Mouse (Mus musculus): ENCODE results near the gene Glt1d1. TPM values are rescaled to one million over a fixed set of nuclear protein-coding genes. Genes with fewer than 3 reads are reported as not detected.

Glt1d1 gene
- polyA plus RNA-seq, 1 experiment from 2014 or later = 1.4 TPM

DNA sequence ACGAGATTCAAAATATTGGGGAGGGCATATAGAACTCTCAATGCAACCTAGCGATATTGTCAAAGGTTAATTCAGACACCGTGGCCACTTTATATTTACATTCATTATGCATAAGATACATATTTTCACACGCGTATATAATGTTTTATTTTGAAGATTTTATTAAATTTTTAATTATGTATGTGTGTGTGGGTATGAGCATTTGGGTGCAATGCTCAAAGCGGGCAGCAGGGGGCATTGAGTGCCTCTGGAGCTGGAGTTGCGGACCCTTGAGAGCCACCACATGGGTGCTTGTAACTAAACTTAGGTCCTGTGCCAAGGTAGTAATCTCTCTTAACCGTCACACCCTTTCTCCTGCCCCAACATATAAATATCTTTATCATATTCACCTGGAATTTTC lies 41.9 kb downstream of the Glt1d1 start:
- no peak for ATAC-seq (ENCODE audit: low FRiP score, low read depth)
- no peak overlapping the region for H3K9ac ChIP-seq (replicated peaks)
- 0 out of 2 replicates have a peak, but pooled peaks cover 3% of the 10 kb centered on the region for H3K4me1 ChIP-seq
- H3K4me3 ChIP-seq = no peak overlapping the region
- peaks cover 4% of the 10 kb centered on the region; the same call in 1 of the 2 replicates for H3K9me3 ChIP-seq
- 93% methylated on average over 8 of the region's 8 CpGs for WGBS
- H3K27ac ChIP-seq (replicated peaks) = no peak overlapping the region
- H3K4me2 ChIP-seq (replicated peaks) = no peak overlapping the region
- no peaks in the 10 kb centered on the region for H3K27me3 ChIP-seq
- no peaks in the 10 kb centered on the region for H3K36me3 ChIP-seq

DNA sequence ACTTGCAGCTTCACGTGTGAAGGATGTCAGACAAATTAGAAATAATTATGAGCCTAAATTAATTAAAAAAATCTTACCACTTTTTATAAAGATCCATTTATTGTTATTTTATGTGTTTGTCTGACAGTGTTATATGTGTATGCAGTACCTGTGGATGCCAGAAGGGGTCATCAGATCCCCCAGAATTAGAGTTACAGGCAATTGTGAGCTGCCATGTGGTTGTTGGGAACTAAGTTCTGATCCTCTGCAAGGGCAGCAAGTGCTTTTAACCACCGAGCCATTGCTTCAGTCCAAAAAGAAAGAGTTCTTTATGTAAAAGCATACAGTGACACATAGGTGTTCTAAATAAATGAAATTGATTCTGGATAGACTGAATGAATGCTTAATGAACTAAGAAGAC lies 45.5 kb downstream of the Glt1d1 start:
- 95% methylated on average over 2 of the region's 2 CpGs for WGBS
- Histone ChIP-seq H3K9me3 (peaks cover 4% of the 10 kb centered on the region; the same call in 1 of the 2 replicates), H3K27me3 (no peaks in the 10 kb centered on the region), H3K9ac (replicated peaks) (no peak overlapping the region), H3K4me1 (no peaks in the 10 kb centered on the region), H3K4me2 (replicated peaks) (no peak overlapping the region), H3K36me3 (no peaks in the 10 kb centered on the region), H3K27ac (replicated peaks) (no peak overlapping the region), H3K4me3 (no peak overlapping the region)
- no peak for ATAC-seq (ENCODE audit: low FRiP score, low read depth)

DNA sequence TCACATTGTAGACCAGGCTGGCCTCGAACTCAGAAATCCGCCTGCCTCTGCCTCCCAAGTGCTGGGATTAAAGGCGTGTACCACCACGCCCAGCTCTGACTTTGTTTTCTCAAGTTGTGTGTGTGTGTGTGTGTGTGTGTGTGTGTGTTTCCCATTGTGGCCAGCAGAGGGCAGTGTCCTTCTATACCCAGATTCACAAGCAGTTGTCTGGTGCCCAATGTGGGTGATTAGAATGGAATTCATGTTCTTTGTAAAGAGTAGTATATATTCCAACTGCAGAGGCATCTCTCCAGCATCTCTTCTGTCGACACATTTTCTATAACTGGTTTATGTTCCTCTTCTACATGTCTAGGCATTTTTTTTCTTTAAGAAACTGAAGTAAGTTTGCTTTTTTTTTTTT lies 46.4 kb downstream of the Glt1d1 start:
- ATAC-seq (ENCODE audit: low FRiP score, low read depth) = no peak
- WGBS = 93% methylated on average over 5 of the region's 5 CpGs
- no peak overlapping the region for H3K27ac ChIP-seq (replicated peaks)

DNA sequence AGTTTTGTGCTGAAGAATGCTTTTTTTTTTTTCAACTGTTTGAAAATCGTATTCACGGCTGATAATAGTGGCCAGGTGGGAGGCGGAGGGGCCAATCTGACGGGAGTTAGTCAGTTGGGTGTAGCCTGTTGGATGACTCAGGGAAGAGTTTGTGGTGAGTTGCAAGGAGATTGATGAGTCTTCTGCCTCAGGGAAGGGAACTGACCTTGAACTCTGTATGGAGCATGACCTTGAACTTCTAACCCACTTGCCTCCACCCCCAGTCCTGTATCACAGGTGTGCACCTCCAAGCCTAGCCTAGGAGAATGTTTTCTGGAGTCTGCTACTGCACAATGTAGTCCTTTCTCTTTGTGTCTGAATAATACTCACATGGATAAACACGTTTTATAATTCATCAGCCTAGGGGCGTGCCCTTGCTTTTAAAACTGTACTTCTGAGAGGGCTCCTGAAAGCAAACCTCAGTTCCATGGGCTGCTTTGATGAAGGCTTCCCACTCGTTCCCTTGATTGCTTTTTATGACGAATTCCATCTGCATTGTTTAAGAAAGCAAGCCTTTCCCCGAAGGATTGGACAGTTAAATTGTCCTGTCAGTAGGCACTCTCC lies 56.6 kb downstream of the Glt1d1 start:
- H3K9ac ChIP-seq (replicated peaks) = no peak overlapping the region
- no peaks in the 10 kb centered on the region for H3K9me3 ChIP-seq
- no peak for ATAC-seq (ENCODE audit: low FRiP score, low read depth)
- no peak overlapping the region for H3K27ac ChIP-seq (replicated peaks)
- H3K27me3 ChIP-seq = no peaks in the 10 kb centered on the region
- no peak overlapping the region for H3K4me3 ChIP-seq
- H3K4me1 ChIP-seq = no peaks in the 10 kb centered on the region
- 82% methylated on average over 9 of the region's 9 CpGs for WGBS
- no peaks in the 10 kb centered on the region for H3K36me3 ChIP-seq
- no peak overlapping the region for H3K4me2 ChIP-seq (replicated peaks)

More for the DNA sequence above, 46.4 kb downstream of the Glt1d1 start:
- Histone ChIP-seq H3K4me2 (replicated peaks) (no peak overlapping the region), H3K9me3 (peaks cover 4% of the 10 kb centered on the region; the same call in 1 of the 2 replicates), H3K9ac (replicated peaks) (no peak overlapping the region), H3K4me3 (no peak overlapping the region), H3K4me1 (no peaks in the 10 kb centered on the region), H3K36me3 (no peaks in the 10 kb centered on the region), H3K27me3 (no peaks in the 10 kb centered on the region)

DNA sequence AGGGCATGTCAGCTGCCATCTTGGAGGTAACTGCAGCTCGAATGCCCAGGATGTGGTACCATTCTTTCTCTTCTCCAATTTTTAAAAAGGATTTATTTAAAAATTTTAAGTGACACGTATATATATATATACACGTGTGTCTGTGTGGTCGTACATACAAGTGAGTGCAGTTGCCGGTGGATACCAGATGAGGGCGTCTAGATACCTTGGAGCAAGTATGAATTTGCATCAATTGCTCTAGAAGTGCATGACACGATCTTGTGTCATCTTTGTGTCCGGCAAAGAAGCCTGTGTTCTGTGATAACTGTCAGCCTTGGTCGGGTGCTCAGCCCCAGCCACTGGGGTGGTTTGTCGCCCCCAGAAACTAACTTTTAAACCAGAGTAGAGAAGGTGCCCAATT lies 59.0 kb downstream of the Glt1d1 start:
- no peak overlapping the region for H3K4me2 ChIP-seq (replicated peaks)
- no peak for ATAC-seq (ENCODE audit: low FRiP score, low read depth)
- H3K27me3 ChIP-seq = no peaks in the 10 kb centered on the region
- H3K27ac ChIP-seq (replicated peaks) = no peak overlapping the region
- H3K4me3 ChIP-seq = no peak overlapping the region
- no peaks in the 10 kb centered on the region for H3K36me3 ChIP-seq
- no peaks in the 10 kb centered on the region for H3K4me1 ChIP-seq
- no peaks in the 10 kb centered on the region for H3K9me3 ChIP-seq
- H3K9ac ChIP-seq (replicated peaks) = no peak overlapping the region
- 89% methylated on average over 10 of the region's 10 CpGs for WGBS

DNA sequence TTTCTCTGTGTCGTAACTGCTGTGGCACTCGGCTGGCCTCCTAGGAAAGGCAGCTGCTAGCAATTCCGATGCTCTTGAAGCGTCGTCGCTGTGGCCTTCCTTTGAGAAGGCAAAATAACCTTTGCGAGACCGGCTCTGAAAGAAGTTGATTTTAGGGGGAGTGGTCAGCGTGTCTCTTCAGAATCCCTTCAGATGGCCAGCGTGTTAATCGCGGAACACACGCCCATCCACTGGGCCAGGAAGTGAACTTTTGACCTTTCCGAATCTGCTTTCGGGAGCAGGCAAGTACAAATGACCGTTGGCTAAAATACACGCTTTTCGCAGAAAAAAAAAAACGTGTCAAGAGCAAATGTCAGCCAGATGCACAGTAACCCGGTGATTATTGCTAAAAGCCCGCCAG lies 59.5 kb downstream of the Glt1d1 start:
- ATAC-seq (ENCODE audit: low FRiP score, low read depth) = no peak
- Histone ChIP-seq H3K36me3 (no peaks in the 10 kb centered on the region), H3K27me3 (no peaks in the 10 kb centered on the region), H3K9ac (replicated peaks) (no peak overlapping the region), H3K27ac (replicated peaks) (no peak overlapping the region), H3K9me3 (no peaks in the 10 kb centered on the region), H3K4me3 (no peak overlapping the region), H3K4me1 (no peaks in the 10 kb centered on the region), H3K4me2 (replicated peaks) (no peak overlapping the region)
- WGBS = 73% methylated on average over 21 of the region's 21 CpGs

DNA sequence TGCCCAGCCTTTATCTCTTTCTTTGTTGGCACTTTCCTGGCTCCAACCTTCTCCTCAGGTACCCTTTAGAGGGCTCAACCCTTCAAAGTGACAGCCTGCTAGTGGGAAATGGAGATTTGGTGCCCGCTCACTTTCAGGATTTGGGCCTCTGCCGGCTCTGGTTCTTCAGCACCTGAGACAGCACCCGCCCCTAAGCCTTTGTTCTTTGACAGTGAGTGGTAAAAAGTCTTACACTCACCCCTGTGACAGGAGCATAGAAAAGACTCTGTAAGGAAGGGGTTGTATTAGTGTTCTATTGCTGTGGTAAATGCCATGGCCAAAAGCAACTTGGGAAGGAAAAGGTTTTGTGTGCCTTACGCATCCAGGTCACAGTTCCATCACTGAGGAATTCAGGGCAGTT lies 63.8 kb downstream of the Glt1d1 start:
- Histone ChIP-seq H3K9me3 (0 out of 2 replicates have a peak, but pooled peaks cover 3% of the 10 kb centered on the region), H3K9ac (replicated peaks) (no peak overlapping the region), H3K27ac (replicated peaks) (no peak overlapping the region), H3K4me2 (replicated peaks) (no peak overlapping the region), H3K4me1 (no peaks in the 10 kb centered on the region), H3K36me3 (no peaks in the 10 kb centered on the region), H3K4me3 (no peak overlapping the region), H3K27me3 (no peaks in the 10 kb centered on the region)
- WGBS = 78% methylated on average over 4 of the region's 4 CpGs
- no peak for ATAC-seq (ENCODE audit: low FRiP score, low read depth)

DNA sequence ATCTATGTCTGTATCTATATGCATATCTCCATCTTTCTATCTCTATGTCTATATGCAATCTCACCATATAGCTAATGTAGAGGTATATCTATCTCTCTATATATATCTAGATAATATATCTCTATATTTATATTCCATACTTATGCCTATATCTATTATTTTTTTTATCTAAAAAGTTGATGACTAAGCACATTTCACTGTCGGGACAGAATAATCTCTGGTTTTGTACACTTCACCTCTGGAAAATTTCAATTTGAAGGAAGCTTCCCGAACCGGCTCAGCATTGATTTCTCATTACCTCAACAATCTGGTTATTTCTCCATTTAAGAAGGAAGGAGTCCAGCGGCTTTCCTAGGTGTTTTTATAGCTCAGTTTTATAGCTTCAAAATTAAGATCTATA lies 64.5 kb downstream of the Glt1d1 start:
- Histone ChIP-seq H3K4me3 (no peak overlapping the region), H3K9ac (replicated peaks) (no peak overlapping the region), H3K9me3 (0 out of 2 replicates have a peak, but pooled peaks cover 3% of the 10 kb centered on the region), H3K27ac (replicated peaks) (no peak overlapping the region), H3K4me1 (no peaks in the 10 kb centered on the region), H3K4me2 (replicated peaks) (no peak overlapping the region), H3K27me3 (no peaks in the 10 kb centered on the region), H3K36me3 (no peaks in the 10 kb centered on the region)
- WGBS = 92% methylated on average over 4 of the region's 4 CpGs
- ATAC-seq (ENCODE audit: low FRiP score, low read depth) = no peak

DNA sequence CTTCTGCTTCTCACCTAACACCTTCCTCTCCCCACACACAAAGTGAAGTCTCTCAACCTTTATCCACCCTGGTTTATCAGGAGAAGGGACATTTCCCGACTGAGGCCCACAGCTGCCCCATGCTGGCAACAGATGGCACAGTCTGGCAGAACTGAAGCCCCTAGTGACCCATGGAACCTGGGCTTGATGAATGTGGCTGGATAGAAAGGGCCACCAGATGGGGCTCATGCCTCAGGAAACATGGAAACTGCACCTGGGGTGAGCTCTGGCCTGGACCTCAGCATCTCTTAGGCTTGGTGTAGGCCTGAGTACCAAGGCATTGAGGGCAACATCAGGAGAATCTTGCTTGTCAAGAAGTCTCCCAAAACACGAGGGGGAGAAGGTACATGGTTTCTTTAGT lies 66.5 kb downstream of the Glt1d1 start:
- Histone ChIP-seq H3K9ac (replicated peaks) (no peak overlapping the region), H3K9me3 (0 out of 2 replicates have a peak, but pooled peaks cover 3% of the 10 kb centered on the region), H3K36me3 (no peaks in the 10 kb centered on the region), H3K4me2 (replicated peaks) (no peak overlapping the region), H3K27me3 (no peaks in the 10 kb centered on the region), H3K4me1 (no peaks in the 10 kb centered on the region), H3K27ac (replicated peaks) (no peak overlapping the region), H3K4me3 (no peak overlapping the region)
- ATAC-seq (ENCODE audit: low FRiP score, low read depth) = no peak
- 77% methylated on average over 2 of the region's 2 CpGs for WGBS

DNA sequence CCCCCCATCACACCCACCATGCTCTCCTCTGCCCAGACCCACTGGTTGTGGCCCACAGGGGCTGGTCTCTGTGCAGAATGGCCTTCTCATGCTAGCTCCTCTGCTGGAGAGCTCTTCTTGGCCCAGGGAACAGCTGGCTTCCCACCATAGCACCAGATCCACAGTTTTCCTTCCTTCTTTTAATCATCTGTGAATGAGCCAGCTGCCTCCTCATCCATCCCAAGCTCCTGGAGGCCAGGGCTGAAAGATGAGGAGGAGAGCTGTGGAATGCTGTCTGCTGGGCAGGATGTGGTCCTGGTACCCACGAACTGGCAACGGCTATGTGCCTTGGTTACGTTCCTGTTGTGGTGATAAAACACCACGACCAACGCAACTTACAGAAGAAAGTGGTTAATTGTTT lies 67.6 kb downstream of the Glt1d1 start:
- WGBS = 95% methylated on average over 5 of the region's 5 CpGs
- Histone ChIP-seq H3K36me3 (no peaks in the 10 kb centered on the region), H3K9me3 (0 out of 2 replicates have a peak, but pooled peaks cover 3% of the 10 kb centered on the region), H3K9ac (replicated peaks) (no peak overlapping the region), H3K27ac (replicated peaks) (no peak overlapping the region), H3K4me1 (no peaks in the 10 kb centered on the region), H3K27me3 (no peaks in the 10 kb centered on the region), H3K4me2 (replicated peaks) (no peak overlapping the region), H3K4me3 (no peak overlapping the region)
- ATAC-seq (ENCODE audit: low FRiP score, low read depth) = no peak

DNA sequence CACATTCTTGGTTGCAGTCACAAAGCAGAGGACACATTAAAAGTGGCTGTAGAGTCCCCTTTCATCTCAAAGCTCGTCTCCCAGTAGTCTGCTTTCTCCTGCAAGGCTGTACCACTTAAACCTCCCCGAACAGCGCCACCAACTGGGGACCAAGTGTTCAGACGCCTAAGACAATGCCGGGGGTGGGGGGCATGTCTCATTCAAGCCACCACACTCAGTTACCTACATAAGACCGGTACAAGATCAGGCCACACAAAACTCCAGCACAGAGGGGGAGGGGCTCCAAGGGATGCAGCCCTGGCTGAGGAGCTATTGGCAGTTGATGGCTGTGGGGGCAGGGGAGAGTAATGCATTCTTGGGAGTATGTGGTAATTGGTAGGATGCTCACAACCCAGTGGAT lies 68.1 kb downstream of the Glt1d1 start:
- WGBS = 78% methylated on average over 6 of the region's 6 CpGs
- H3K9ac ChIP-seq (replicated peaks) = no peak overlapping the region
- H3K4me1 ChIP-seq = no peaks in the 10 kb centered on the region
- H3K27ac ChIP-seq (replicated peaks) = no peak overlapping the region
- 0 out of 2 replicates have a peak, but pooled peaks cover 3% of the 10 kb centered on the region for H3K9me3 ChIP-seq
- ATAC-seq (ENCODE audit: low FRiP score, low read depth) = no peak
- H3K36me3 ChIP-seq = no peaks in the 10 kb centered on the region
- no peaks in the 10 kb centered on the region for H3K27me3 ChIP-seq
- no peak overlapping the region for H3K4me3 ChIP-seq
- no peak overlapping the region for H3K4me2 ChIP-seq (replicated peaks)

DNA sequence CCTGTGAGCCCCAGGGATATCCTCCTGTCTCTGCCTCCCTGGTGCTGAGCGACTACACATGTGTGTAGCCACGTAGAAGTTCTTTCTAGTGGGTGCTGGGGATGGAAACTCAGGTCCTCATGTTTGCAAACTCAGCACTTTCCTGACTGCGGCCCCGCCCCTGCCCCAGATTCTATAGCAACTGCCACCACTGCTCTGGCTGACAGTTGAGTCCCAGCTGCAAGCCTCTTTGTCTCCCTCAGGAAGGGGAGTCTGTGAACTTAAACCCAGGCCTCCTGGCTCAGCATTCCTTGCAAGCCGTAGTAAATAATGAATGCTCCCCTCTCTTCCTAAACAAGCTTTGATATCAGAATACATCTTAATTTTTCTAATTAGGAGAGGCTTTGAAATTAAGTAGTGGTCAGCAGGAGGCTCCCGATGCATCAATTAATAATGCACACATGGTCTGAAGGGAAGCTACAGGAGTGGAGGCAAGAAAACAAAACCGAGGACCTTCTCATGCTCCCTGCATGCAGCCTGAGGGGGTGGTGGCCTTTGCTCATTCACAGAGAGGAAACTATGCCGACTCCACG lies 71.6 kb downstream of the Glt1d1 start:
- no peak overlapping the region for H3K27ac ChIP-seq (replicated peaks)
- no peaks in the 10 kb centered on the region for H3K4me1 ChIP-seq
- no peak overlapping the region for H3K4me3 ChIP-seq
- no peaks in the 10 kb centered on the region for H3K36me3 ChIP-seq
- H3K4me2 ChIP-seq (replicated peaks) = no peak overlapping the region
- no peaks in the 10 kb centered on the region for H3K27me3 ChIP-seq
- 63% methylated on average over 9 of the region's 9 CpGs for WGBS
- no peak for ATAC-seq (ENCODE audit: low FRiP score, low read depth)
- H3K9me3 ChIP-seq = 0 out of 2 replicates have a peak, but pooled peaks cover 3% of the 10 kb centered on the region
- H3K9ac ChIP-seq (replicated peaks) = no peak overlapping the region
